Mouse (Mus musculus): Measurements from ENCODE around the gene Fkbp14.

Gene Fkbp14

DNA sequence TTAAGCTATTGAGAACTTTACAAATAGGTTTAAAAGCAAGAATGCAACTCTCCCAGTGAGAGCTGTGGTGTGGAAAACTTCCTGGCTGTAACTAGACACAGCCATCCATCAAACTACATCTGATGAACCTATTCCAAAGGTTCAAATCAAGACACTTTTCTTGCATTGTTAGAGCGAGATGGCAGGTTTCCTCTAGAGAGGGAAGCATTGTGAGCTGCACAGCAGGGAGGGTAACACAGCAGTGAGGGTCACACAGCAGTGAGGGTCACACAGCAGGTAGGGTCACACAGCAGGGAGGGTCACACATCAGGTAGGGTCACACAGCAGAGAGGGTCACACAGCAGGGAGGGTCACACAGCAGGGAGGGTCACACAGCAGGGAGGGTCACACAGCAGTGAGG lies 8.9 kb downstream of the Fkbp14 start:
- DNase-seq (ENCODE audit: low spot score in 2 of 2) = no peak

DNA sequence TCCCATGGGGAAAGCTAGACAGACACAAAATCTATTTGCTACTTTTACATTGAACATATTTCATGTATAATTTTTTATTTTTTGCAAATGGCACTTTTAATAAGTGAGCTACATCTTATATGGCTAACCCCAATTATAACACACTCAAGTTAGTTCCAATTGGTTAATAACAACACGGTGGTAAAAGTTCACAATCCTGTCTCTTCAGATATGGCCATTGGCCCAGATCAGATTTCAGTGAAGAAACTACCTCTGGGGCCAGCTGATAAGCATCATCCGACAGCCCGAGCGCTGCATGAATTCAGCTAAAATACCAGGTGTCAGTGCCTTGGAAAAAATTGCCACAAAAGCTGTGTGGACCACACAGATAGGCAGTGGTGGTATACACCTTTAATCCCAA lies 9.4 kb downstream of the Fkbp14 start:
- no peak for DNase-seq (ENCODE audit: low spot score in 2 of 2)

DNA sequence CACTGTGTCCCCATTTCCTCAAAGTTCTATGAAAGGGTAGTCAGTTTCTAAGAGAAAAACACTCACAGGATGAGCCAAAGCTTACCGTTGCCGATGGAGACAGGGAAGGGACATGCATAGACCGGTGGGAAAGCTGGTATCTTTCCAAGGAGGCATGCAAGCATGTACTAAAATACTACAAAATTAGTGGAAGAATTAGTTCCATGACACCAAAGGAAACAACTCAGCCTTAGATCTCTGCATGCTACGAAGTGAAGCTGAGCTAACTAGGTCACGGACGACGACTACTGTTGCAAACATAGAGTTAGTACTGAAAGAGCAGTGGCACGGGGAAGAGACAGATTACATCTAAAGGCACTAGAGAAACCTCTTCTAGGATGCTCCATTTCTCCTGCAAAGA lies 10.2 kb downstream of the Fkbp14 start:
- no peak for DNase-seq (ENCODE audit: low spot score in 2 of 2)

DNA sequence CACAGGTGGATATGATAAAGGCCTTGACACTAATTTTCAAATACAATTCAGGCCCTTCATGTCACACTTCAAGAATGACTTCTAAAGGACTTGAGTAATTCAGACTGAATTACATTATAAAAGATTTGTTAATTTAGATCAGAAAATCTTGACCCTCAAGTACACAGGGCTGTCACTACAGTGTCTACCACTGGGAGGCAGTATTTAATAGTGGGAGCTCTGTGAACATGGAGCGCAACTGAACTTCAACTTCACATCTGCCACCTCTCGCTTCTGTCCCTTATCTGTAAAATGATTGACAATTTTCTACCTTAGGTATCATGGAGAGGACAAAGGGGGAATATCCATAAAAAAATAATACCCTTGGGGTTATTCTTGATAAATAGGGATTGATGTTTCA lies 10.9 kb downstream of the Fkbp14 start:
- DNase-seq (ENCODE audit: low spot score in 2 of 2) = peak; percentile 24 to 41

DNA sequence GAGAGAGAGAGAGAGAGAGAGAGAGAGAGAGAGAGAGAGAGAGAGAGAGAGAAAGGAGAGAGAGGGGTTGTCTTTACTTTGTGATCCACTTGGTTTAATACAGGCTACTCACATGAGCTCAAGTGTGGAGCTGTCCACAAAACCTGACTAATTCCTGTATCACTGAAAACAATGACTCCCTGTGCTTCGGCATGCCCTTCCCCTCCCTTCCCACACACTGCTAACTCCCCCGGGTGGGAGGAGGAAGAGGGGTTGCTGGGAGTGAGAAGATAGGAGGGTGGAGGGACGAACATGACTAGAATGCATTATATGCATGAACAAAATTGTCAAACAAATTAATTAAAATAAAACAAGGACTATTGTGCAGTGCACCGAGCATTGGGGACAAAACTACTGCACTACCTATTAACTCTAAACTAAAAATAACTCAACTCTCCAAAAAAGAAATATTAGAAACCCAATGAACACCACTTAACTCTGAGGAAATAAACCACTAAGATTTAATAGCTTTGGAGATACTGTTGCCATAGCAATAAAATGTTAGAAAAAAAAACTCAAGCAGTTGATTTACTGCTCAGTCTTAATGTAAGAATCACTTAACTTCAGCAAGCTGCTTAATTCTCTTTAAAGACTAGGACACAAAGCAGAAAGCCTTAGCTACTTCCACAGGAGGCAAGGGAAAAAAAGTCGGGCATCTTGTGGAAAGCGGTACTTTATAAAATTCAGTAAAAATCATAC lies 23.7 kb downstream of the Fkbp14 start:
- no peak for DNase-seq (ENCODE audit: low spot score in 2 of 2)

DNA sequence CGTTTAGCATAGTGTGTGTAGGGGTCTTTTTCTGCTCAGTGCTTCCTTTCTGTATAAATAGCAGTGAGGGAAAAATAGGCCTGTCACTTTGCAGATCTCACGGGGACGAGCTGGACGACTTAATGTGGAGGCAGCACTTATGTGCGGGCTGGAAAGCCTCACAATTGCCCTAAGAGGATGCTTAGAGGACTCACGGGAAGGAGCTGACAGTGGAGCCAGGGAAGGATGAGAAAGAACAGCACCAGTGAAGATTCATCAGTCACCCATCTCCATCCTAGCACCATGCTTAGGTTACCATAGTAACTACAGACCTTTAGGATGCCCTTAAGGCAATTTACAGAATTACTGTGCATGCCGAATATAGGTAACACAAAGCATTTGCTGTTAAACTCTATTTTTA lies 27.3 kb downstream of the Fkbp14 start:
- no peak for DNase-seq (ENCODE audit: low spot score in 2 of 2)

DNA sequence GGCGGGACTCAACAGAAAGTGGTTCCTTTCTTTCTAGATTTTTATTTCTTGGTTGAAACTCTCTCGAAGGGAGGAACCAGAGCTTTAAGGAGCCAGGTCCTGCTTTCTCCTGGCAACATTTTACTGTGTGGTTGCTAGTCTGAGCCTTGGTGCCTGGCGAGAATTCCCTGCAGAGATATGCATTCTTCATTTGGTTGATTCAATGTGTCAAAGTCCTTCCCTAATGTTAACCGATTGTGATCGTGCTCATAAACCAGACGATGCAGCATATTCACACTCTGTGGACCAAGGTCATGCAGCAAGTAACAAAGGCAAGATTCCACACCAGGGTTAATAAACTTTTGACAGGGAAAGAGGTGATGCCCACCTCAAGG lies 30.6 kb downstream of the Fkbp14 start:
- DNase-seq (ENCODE audit: low spot score in 2 of 2) = no peak

DNA sequence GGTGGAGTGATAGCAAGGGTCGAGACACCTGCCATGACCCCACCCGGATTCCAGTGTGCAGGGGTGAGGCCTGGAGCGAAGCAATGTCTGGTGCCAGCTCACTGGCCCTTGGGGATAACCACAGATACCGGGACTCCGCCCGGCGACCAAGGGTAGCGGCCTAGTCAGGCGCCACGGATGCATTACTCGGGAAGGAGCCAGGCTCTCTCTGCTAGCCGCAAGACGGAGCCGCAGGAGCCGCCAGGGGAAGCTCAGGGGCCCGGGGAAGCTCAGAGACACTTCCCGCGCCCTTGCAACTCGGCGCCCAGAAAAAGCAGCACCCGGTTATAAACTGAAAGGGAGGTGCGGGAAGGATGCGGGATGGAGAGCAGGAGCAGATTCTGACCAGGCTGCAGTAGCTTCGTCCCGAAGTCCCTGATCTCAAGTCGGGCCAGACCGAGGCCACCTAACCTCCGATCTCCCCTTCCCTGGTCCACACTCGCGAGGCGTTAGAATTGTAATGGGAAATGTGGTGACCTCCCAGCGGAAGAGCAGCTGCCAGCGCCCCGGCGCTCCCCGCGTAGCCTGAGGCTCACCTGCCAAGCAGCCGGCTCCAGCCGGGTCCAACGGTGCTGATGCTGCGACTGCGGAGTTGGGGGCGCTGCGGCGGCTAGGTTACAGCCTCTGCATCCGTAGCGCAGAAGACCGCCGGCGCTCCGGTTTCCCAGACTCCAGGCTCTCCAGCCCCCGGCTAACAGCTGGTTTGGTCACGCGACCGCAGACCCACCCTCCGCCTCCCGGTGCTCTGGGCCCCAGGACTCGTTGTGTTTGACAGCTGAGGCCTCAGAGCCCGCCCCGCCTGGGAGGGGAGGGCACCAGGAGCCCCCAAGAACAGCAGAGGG lies 31.2 kb downstream of the Fkbp14 start, which contains the start of gene Scrn1:
Scrn1 (minus strand) TSS at position 825 of the 881 bp plus-strand sequence.
- DNase-seq (ENCODE audit: low spot score in 2 of 2) = peak in 1 of 2 experiments; percentile 4

DNA sequence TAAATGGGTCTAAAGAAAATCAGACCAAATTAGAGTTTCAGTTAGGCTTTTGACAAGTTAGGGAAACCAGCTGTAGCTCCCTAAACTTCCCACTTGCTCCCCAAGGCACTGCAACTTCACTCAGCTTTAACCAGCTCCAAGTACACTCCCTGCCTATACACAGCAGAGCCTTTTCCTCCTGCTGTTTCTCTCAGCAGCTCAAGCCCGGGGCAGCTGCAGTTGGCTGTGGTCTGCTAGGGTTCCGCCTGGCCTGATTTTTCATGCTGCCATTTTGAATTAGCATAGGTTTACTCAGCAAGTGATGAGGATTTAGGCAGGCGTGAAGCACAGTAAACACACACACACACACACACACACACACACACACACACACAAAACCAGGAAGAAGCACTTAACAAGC lies 32.1 kb downstream of the Fkbp14 start:
- DNase-seq (ENCODE audit: low spot score in 2 of 2) = no peak

DNA sequence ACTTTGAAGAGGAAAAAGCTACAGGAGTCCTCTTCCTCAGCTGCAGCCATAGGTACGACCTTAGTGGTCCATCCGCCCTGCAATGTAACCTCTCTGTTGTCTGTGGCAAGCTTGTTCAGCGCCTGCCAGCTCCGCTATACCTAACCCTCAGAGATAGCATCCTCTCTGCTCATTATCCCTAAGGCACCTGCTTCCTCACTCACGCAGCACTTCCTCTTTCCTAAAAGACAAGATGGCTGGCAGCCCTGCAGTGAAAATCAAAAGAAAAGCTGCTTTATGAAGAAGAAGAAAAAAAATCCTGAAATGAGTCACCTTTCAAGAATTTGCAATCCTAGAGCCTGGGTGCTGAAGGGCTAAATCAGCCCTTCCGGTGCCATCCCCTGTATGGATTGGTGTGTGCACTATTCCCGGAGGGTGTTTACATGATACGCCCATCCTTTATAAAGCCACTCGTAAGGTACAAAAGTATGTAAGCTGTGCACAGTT lies 32.6 kb downstream of the Fkbp14 start:
- no peak for DNase-seq (ENCODE audit: low spot score in 2 of 2)

DNA sequence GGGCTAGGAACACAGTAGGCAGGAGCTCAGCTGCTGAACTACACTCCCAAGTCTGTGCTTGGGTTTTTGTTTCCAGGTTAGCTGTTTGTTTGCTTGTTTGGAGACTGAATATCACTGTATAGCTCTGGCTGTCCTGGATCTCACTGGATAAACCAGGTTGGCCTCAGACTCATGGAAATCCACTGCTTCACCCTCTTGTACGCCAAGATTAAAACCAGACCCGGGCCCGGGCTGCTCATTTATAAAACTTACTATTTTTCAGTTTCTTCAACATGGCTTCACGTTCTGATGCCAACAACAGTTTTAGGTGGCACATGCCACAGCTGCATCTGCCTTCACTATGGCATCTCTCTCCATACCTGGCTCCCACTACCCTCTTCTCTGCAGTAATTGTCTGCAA lies 33.5 kb downstream of the Fkbp14 start:
- DNase-seq (ENCODE audit: low spot score in 2 of 2) = no peak

DNA sequence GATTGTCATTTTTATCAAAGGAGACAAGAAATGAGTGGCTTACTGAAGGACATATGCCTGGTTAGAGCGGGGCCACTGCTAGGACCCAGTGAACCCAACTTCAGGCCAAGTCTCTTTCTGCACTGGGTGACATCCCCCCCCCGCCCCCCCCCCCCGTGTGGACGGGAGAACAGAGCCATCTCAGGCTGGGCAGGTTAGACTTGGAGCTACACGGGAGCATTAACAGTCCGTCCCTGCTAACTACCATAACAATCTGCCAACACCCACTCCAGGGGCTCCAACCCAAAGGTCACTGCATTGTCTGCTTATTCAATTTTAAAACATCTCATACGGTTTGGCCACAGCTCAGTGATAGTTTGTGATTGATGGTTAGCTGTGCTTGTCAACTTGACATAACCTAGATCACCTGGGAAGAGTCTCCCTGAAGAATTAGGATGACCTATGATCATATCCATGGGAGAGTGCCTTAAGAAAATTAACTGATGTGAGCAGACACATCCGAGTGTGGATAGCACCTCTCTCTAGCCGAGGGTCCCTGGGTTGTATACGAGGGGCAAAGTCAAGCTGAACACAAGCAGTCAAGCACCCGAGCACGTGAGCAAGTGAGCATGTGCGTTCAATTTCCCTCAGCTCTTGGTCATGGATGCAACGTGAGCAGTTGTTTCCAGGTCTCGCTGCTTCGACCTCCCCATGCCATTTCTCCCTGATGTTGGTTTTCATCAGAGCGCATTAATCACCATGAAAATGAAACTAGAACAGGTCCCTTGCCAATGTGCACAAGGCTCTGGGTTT lies 34.9 kb downstream of the Fkbp14 start:
- DNase-seq (ENCODE audit: low spot score in 2 of 2) = no peak

DNA sequence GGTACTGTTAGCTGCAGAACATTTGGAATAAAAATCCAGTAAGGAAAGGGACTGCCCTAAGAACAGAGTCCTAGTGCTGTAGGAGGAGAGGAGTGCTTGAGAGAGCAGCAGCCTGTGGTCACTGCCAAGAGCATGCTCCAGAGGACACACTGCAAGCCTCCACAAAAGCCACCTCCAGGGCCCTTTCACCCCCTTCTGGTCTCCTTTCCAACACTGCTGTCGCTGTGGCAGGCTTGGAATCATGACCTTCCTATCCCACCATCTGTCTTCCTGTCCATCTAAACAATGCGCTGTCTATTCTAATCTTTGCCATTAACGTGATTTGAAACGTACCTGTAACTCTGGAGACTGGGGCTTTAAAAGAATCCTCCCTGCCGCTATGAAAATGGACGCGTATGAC lies 38.6 kb downstream of the Fkbp14 start:
- no peak for DNase-seq (ENCODE audit: low spot score in 2 of 2)

DNA sequence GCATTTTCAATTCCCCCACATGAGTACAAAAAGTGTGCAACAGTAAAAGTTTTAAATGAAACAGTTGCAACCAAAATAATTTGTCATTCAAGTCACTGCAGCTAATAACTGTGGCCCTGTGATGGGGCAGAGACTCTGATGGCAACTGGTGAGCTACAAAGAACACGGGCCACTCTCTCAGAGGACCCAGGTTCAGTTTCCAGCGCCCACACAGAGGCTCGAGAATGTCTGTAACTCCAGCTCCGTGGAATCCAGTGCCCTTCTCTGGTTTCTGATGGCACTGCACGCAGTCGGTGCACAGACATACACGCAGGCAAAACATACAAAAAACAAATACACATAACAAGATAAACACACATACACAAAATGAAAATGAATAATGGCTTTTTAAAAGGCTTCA lies 39.4 kb downstream of the Fkbp14 start:
- DNase-seq (ENCODE audit: low spot score in 2 of 2) = no peak

DNA sequence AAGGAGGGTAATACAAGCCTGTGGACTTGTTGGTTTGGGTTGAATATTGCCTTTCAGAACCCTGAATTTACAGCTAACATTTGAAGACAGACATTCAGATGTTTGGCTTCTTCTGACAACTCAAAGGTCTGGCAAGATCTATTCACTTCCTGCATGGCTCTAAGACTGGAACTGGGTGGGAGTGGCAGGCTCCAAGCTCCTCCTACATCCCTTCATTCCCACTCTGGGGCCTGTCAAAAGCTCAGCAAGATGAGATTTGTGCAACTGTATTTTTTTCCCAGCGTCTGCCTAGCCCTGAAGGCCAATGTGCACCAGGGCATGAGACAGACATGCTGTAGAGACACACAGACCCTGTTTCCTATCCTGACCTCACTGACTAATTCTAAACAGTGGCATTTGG lies 41.3 kb downstream of the Fkbp14 start:
- no peak for DNase-seq (ENCODE audit: low spot score in 2 of 2)

DNA sequence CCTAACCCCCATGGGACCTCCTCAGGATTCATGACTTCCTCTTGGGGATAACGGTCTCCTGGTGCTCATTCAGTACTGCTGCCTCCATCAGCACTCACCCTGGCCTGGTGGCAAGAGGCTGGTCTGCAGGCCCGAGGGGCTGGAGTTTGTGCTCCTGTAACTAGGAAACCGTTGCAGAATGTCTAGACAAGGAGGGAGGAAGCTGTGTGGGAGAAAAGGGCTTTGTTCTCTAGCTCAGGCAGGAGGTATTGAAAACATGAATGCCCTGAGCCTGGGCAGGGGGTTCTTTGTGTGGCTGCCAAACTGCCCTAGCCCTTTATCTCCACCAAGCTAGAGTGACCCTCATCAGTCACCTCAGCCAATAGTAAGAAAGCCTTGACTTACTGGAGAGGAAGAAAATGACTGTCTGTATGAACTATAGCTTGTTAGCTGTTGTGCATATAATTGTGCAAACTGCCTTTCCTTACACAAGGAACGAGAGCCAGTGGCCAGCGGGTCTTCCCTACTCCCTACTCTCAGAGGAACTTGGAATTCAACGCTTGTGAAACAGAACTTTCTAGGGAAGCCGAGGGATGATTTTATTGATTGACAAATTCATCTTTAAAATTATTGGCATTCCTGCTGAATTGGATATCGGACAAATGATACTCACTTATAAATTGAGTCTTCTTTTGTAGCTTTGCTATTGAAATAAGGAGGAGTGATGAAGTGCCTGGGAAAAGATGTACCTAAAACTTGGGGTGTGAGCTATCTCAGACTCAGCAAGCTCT lies 42.6 kb downstream of the Fkbp14 start:
- DNase-seq (ENCODE audit: low spot score in 2 of 2) = no peak

DNA sequence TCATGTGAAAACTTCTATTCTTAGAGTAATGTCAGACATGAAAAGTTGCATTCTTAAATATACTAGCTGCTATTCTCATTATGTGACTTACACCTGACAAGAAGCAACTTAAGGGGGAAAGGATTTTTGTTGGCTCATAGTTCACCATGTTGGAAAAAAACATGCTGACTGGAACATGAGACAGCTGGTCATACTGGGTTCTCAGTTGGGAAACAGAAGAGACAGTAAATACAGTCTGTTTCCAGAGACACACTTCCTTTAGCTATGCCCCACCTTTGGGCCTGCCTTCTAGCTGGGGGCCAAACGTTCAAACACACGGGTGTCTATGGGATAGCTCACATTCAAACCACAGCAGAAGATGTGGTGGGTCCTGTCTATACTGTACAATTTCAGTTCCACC lies 43.5 kb downstream of the Fkbp14 start:
- DNase-seq (ENCODE audit: low spot score in 2 of 2) = no peak

DNA sequence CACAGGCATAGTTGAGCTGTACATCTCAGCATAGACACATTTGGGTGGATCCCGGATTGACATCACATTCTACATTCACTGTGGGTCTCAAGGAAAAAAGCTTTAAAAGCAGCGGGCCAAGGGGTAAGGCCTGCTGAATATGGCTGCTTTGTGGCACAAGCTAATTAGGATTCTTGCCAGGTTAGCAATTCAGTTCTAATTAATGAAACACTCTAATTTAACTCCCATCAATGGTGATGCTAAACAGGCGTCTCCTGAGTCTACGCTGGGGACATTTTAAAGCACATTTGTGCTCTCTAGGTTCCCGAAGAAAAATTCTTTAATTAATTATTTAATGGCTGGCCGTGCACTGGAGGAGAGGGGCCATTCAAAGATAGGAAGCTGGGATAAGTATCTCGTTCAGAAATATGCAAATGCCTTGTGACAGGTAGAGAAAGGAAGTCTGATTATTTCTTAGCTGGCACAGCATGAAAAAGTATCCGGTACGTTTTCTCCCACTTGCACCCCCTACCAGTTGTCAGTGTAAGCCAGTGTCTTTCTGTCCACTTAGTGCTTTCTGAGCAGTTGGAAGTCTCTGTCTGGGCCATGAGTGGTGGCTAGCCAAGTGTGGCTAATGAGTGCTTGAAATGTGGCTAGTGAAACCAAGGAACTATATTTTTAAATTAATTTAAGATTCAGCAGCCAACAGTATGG lies 44.2 kb downstream of the Fkbp14 start:
- no peak for DNase-seq (ENCODE audit: low spot score in 2 of 2)

DNA sequence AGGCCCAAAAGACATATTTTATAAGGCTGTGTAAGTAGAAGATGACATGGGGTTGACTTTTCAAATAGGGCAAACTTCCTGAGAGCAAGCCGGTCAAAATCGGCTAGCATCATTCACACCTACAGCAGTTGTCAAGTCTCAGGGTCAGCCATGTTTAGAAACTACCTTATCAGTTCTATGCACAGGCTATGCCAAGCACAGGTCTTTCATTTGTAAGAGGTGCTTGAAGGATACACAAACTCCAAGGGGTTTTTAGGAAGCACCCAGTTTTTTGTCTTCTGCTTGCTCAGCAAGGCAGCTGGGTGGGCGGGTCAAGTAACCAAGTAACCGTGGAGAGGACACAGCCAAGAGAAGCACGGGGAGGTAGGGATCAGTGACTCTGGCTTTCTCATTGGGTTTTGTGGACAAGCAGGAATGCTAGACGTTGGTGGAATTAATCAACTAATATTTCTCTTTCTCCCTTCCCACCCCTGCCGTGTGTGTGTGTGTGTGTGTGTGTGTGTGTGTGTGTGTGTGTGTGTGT lies 46.2 kb downstream of the Fkbp14 start:
- no peak for DNase-seq (ENCODE audit: low spot score in 2 of 2)

DNA sequence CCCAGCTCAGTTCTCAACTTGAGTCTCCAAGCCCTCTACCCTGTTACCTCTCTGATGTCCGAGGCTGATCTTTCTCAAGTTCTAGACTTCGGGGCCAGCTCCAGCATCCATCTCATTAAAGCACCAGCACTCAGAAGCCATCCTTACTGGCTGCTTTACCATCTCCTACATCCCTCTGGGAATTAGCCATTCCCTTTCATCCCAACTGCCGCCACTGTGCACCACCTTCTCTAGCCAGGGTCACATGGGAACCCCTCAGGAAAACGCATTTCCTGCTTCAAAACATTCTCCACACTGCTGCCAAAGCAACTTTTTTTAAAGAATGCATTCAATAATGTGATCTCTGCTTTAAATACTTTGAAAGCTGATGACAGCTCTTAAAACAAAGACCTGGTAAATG lies 47.8 kb downstream of the Fkbp14 start:
- no peak for DNase-seq (ENCODE audit: low spot score in 2 of 2)

Data from spleen, postnatal 36 days (tissue).